Mouse (Mus musculus) heart, embryonic 12.5 days (tissue): ENCODE results near the gene Coro6. TPM values are rescaled to one million over a fixed set of nuclear protein-coding genes. Genes with fewer than 3 reads are reported as not detected.
A peak's percentile ranks its signal among the peaks of the same experiment; 100 is the strongest.

Source experiments
- ATAC-seq: fragments of 200-750 bp; cut with Nextera tagmentation; 2 replicates; pipeline ENCODE4 v1.8.0; 2017; ENCODE audit warnings: moderate TSS enrichment, moderate library complexity; ENCODE audit not compliant: insufficient number of reproducible peaks, low FRiP score
- H3K27ac ChIP-seq: fragments of 300-500 bp; sonication (generic); 2 replicates; pipeline ENCODE4 v1.5.1; 2016; ENCODE audit warnings: mild to moderate bottlenecking, moderate library complexity; ENCODE audit not compliant: poor library complexity, severe bottlenecking
- H3K27me3 ChIP-seq: fragments of 300-500 bp; sonication (generic); replicated peaks from 2 replicates; pipeline ENCODE4 v1.6.1; 2016; ENCODE audit warnings: mild to moderate bottlenecking, moderate library complexity
- H3K36me3 ChIP-seq: fragments of 300-500 bp; sonication (generic); 2 replicates; pipeline ENCODE4 v1.6.1; 2016; ENCODE audit warnings: mild to moderate bottlenecking, moderate library complexity
- H3K4me1 ChIP-seq: fragments of 300-500 bp; sonication (generic); replicated peaks from 2 replicates; pipeline ENCODE4 v1.6.1; 2016; ENCODE audit warnings: mild to moderate bottlenecking
- H3K4me2 ChIP-seq: fragments of 300-500 bp; sonication (generic); 2 replicates; pipeline ENCODE4 v1.6.1; 2016; ENCODE audit warnings: mild to moderate bottlenecking, moderate library complexity
- H3K4me3 ChIP-seq: fragments of 300-500 bp; sonication (generic); 2 replicates; pipeline ENCODE4 v1.5.1; 2016; ENCODE audit warnings: mild to moderate bottlenecking
- H3K9ac ChIP-seq: fragments of 300-500 bp; sonication (generic); 2 replicates; pipeline ENCODE4 v1.6.1; 2016; ENCODE audit warnings: mild to moderate bottlenecking, moderate library complexity
- H3K9me3 ChIP-seq: fragments of 300-500 bp; sonication (generic); replicated peaks from 2 replicates; pipeline ENCODE4 v1.6.1; 2016; ENCODE audit warnings: mild to moderate bottlenecking, moderate library complexity
- WGBS: fragments of 180-500 bp; shearing (Covaris S2); methylation state at CpG from one replicate; pipeline ENCODE4 v1.1.7; 2016; 5-methylcytosine and 5-hydroxymethylcytosine counted together
- polyA plus RNA-seq: library from polyadenylated mRNA; unstranded; fragments of >200 nt; fragmentation: Nextera tagmentation; extraction: Ambion mirVana; gene quantifications from 2 replicates; pipeline ENCODE4 v1.2.1, GENCODE M21; 2016

Gene Coro6
- polyA plus RNA-seq, 1 experiment from 2014 or later = 30.1 TPM

DNA sequence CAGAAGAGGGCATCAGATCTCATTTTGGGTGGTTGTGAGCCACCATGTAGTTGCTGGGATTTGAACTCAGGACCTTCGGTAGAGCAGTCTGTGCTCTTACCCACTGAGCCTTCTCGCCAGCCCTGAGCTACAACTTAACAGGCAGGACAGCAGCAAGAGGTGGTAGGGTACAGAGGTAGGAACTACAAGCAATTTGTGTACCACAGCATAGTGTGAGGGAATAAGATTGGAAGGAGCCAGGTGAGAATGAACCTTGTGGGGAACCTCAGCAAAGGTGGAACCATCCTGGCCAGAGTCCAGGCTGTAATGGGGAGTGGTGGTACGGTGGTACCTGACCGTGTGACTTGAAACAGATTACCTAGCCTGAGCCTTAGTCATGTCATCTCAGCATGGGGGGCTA is 39.8 kb downstream of the Coro6 start:
- no peak overlapping the region for H3K4me3 ChIP-seq
- H3K4me2 ChIP-seq = no peak overlapping the region
- 86% methylated on average over 4 of the region's 4 CpGs for WGBS
- no peak for ATAC-seq
- no peaks in the 10 kb centered on the region for H3K9me3 ChIP-seq
- H3K36me3 ChIP-seq = peaks cover 78% of the 10 kb centered on the region
- no peak overlapping the region for H3K9ac ChIP-seq
- no peaks in the 10 kb centered on the region for H3K27me3 ChIP-seq
- H3K4me1 ChIP-seq = peaks cover 34% of the 10 kb centered on the region
- no peak overlapping the region for H3K27ac ChIP-seq

- no peak for ATAC-seq
- H3K4me3 ChIP-seq = no peak overlapping the region
- WGBS = 77% methylated on average over 6 of the region's 6 CpGs
- no peak overlapping the region for H3K4me2 ChIP-seq
- peaks cover 83% of the 10 kb centered on the region for H3K36me3 ChIP-seq
- H3K9me3 ChIP-seq = no peaks in the 10 kb centered on the region
- peaks cover 29% of the 10 kb centered on the region for H3K4me1 ChIP-seq
- no peaks in the 10 kb centered on the region for H3K27me3 ChIP-seq
- no peak overlapping the region for H3K27ac ChIP-seq
- H3K9ac ChIP-seq = no peak overlapping the region; the same call in 1 of the 2 replicates
Measured at GRCm38 (mm10) chr11:77502481-77502880, 40.3 kb downstream of the Coro6 start.

- H3K9ac ChIP-seq = no peak overlapping the region
- no peak for ATAC-seq
- peaks cover 27% of the 10 kb centered on the region for H3K4me1 ChIP-seq
- H3K36me3 ChIP-seq = peaks cover 84% of the 10 kb centered on the region
- H3K9me3 ChIP-seq = no peaks in the 10 kb centered on the region
- no peaks in the 10 kb centered on the region for H3K27me3 ChIP-seq
- H3K4me2 ChIP-seq = no peak overlapping the region
- 69% methylated on average over 3 of the region's 3 CpGs for WGBS
- no peak overlapping the region for H3K27ac ChIP-seq
- H3K4me3 ChIP-seq = no peak overlapping the region
Measured at GRCm38 (mm10) chr11:77503511-77503910, 41.3 kb downstream of the Coro6 start.

DNA sequence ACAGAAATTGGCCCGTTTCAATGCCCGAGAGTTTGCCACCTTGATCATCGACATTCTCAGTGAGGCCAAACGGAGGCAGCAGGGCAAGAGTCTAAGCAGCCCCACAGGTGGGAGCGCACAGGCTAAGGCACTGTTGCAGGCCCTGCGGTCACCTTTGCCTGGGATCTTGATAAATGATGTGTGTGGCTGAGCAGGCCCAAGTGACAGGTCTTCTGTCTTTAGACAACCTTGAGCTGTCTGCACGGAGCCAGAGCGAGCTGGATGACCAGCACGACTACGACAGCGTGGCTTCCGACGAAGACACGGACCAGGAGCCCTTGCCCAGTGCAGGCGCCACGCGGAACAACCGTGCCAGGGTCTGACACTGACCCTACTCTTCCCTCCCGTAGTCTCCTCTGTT is 42.2 kb downstream of the Coro6 start:
- peaks cover 27% of the 10 kb centered on the region for H3K4me1 ChIP-seq
- WGBS = 93% methylated on average over 19 of the region's 19 CpGs
- ATAC-seq = no peak

DNA sequence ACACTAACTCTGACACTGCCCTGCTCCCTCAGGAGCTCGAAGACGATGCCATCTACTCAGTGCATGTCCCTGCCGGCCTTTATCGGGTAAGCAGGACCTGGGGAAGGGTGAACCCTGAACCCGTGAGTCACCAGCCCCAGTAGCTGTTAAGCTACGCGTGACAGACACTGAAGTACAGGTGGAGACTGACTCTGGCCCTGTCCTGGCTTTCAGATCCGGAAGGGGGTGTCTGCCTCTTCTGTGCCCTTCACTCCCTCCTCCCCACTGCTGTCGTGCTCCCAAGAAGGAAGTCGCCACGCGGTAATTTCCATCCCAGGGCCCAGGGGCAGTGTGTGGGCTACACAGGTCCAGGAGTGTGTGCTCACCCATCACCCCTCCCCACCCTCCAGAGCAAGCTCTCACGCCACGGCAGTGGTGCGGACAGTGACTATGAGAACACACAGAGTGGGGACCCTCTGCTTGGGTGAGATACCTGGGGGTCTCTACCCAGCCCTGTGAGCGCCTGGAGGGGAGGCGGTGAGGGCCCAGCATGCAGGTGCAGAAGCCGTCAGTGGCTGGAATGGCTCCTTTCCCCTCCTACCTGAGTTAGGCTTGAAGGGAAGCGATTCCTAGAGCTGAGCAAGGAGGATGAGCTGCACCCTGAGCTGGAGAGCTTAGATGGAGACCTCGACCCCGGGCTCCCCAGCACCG is 43.2 kb downstream of the Coro6 start:
- 85% methylated on average over 22 of the region's 22 CpGs for WGBS
- Histone ChIP-seq H3K27ac (no peak overlapping the region), H3K9me3 (no peaks in the 10 kb centered on the region), H3K27me3 (no peaks in the 10 kb centered on the region), H3K4me3 (no peak overlapping the region), H3K4me2 (no peak overlapping the region), H3K36me3 (peaks cover 77% of the 10 kb centered on the region), H3K9ac (no peak overlapping the region), H3K4me1 (peaks cover 26% of the 10 kb centered on the region)
- no peak for ATAC-seq

More for the DNA sequence above, 42.2 kb downstream of the Coro6 start:
- no peaks in the 10 kb centered on the region for H3K9me3 ChIP-seq
- peaks cover 81% of the 10 kb centered on the region for H3K36me3 ChIP-seq
- no peaks in the 10 kb centered on the region for H3K27me3 ChIP-seq
- H3K9ac ChIP-seq = no peak overlapping the region
- H3K4me3 ChIP-seq = no peak overlapping the region
- no peak overlapping the region for H3K4me2 ChIP-seq
- H3K27ac ChIP-seq = no peak overlapping the region

DNA sequence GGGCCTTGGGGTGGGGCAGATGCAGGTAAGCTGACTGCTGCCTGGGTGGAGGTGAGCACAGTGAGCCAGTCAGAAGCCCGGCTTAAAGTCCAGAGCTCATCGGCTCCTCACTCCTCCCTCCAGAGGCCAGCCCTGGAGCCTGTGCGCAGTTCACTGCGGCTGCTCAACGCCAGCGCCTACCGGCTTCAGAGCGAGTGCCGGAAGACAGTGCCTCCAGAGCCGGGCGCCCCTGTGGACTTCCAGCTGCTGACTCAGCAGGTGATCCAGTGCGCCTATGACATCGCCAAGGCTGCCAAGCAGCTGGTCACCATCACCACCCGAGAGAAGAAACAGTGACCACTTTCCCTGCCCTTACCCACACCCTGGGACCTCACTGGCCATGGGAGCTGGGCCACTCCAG is 44.1 kb downstream of the Coro6 start:
- no peak overlapping the region for H3K27ac ChIP-seq
- peaks cover 18% of the 10 kb centered on the region for H3K4me1 ChIP-seq
- H3K4me2 ChIP-seq = no peak overlapping the region
- WGBS = 81% methylated on average over 14 of the region's 14 CpGs
- H3K9me3 ChIP-seq = no peaks in the 10 kb centered on the region
- no peak for ATAC-seq
- no peaks in the 10 kb centered on the region for H3K27me3 ChIP-seq
- no peak overlapping the region for H3K9ac ChIP-seq
- no peak overlapping the region for H3K4me3 ChIP-seq
- peaks cover 70% of the 10 kb centered on the region for H3K36me3 ChIP-seq

DNA sequence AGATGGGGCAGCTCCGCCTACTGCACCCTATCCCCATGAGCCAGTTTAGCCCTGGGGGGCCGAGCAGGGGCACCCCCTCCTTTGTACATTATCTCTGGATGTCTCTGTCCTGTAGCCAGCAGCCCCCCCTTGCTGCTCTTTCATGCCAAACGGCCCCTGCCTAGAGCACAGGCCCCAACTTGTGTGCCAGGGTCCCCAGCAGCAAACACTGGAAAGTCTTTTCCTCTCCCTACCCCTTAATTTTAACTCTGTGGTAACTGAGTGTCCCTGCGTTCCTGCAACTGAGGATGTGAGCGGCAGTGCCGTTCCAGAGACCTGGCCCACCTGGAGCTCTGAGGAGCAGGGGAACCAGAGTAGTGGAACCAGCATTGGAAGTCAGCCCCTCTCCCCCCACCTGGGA is 44.7 kb downstream of the Coro6 start:
- WGBS = 87% methylated on average over 6 of the region's 6 CpGs
- H3K27ac ChIP-seq = no peak overlapping the region
- H3K36me3 ChIP-seq = peaks cover 67% of the 10 kb centered on the region

DNA sequence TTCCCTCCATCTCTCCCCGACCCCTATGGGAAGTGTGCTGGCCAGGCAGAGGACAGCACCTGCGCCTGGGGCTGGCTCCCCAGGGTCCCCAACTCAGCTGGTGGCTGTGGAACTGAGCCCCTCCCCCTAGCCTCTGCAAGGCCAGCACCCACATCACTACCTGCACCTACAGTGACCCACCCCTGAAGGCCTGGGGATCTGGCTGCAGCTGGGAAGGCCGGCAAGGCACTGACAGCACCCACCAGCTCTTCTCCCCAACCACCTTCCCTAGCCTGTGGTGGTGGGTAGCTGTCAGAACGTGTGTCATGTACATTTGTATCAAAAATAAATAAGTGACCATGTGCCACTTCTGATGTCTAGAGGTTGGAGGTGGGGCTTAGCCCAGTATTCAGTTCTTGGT is 45.2 kb downstream of the Coro6 start:
- no peaks in the 10 kb centered on the region for H3K27me3 ChIP-seq
- H3K27ac ChIP-seq = no peak overlapping the region
- peaks cover 23% of the 10 kb centered on the region for H3K4me1 ChIP-seq
- no peak overlapping the region for H3K9ac ChIP-seq
- no peaks in the 10 kb centered on the region for H3K9me3 ChIP-seq
- 69% methylated on average over 4 of the region's 4 CpGs for WGBS
- H3K4me3 ChIP-seq = no peak overlapping the region
- ATAC-seq = no peak
- peaks cover 62% of the 10 kb centered on the region for H3K36me3 ChIP-seq
- H3K4me2 ChIP-seq = no peak overlapping the region

More for the DNA sequence above, 44.7 kb downstream of the Coro6 start:
- H3K9me3 ChIP-seq = no peaks in the 10 kb centered on the region
- no peak for ATAC-seq
- no peak overlapping the region for H3K4me2 ChIP-seq
- H3K27me3 ChIP-seq = no peaks in the 10 kb centered on the region
- H3K4me3 ChIP-seq = no peak overlapping the region
- no peak overlapping the region for H3K9ac ChIP-seq
- peaks cover 20% of the 10 kb centered on the region for H3K4me1 ChIP-seq

GRCm38 (mm10) chr11:77508068-77509021 is 46.1 kb downstream of the Coro6 start:
- H3K27ac ChIP-seq = peak overlapping the region; percentile 52; the same call in 1 of the 2 replicates
- H3K9ac ChIP-seq = peak overlapping the region; percentile 68
- no peaks in the 10 kb centered on the region for H3K9me3 ChIP-seq
- H3K4me3 ChIP-seq = peak overlapping the region; percentile 42
- peak; percentile 68 for ATAC-seq
- peaks cover 26% of the 10 kb centered on the region for H3K4me1 ChIP-seq
- peaks cover 53% of the 10 kb centered on the region for H3K36me3 ChIP-seq
- H3K27me3 ChIP-seq = no peaks in the 10 kb centered on the region
- peak overlapping the region; percentile 74 for H3K4me2 ChIP-seq
- WGBS = 16% methylated on average over 49 of the region's 49 CpGs

GRCm38 (mm10) chr11:77511336-77511735 is 49.1 kb downstream of the Coro6 start:
- no peak for ATAC-seq
- 75% methylated on average over 5 of the region's 5 CpGs for WGBS
- Histone ChIP-seq H3K9ac (no peak overlapping the region), H3K27ac (no peak overlapping the region), H3K4me2 (no peak overlapping the region), H3K4me3 (no peak overlapping the region), H3K27me3 (peaks cover 6% of the 10 kb centered on the region), H3K4me1 (peaks cover 52% of the 10 kb centered on the region), H3K36me3 (peaks cover 23% of the 10 kb centered on the region), H3K9me3 (no peaks in the 10 kb centered on the region)
